30 mouse cellular contexts compared by ENCODE assay signal in the genomic region with DNA sequence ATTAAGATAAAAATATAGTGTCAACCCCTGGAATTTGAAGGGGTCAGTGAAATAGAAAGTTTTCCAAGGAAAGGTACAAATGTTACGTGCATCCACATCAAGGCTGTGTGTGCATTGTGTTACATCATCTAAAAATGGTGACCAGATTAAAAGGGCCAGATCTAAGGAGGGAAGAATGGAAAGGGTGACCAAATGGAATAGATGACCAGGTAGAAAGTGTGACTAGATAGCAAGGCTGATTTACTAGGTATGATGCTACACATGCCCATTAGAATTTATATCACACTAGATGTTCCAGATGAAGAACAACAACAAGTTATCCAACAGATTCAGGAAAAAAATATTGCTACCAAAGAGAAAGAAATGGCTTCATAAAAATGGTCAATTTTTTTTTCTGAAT.
"Had no signal": no experiment of that assay in that cellular context is flagged by ENCODE, and none has a peak within 500 bp of the region (broad histone marks: within the 10 kb centered on the region; RNA-seq: fewer than 3 reads in every experiment).

No protein-coding gene starts in this region.

- DNase-seq: left cerebral cortex, postnatal 4 days; liver; liver, embryonic 13.5 days; liver, postnatal 0 days; lung, adult 18-20 months; lung, adult 2 months; lung, embryonic 14.5 days; lung, postnatal 10 days; lung, postnatal 14 days; lung, postnatal 36 days; lung, postnatal 4 days; midbrain, embryonic 14.5 days had no signal

- H3K4me2 ChIP-seq: limb, embryonic 12.5 days; limb, embryonic 13.5 days; limb, embryonic 15.5 days; liver, embryonic 11.5 days; liver, embryonic 12.5 days; liver, embryonic 13.5 days; liver, embryonic 15.5 days; lung, embryonic 14.5 days; lung, embryonic 15.5 days; midbrain, embryonic 11.5 days; midbrain, embryonic 12.5 days; midbrain, embryonic 13.5 days; midbrain, embryonic 15.5 days; neural tube, embryonic 12.5 days had no signal

- H3K27me3 ChIP-seq: limb, embryonic 12.5 days; limb, embryonic 13.5 days; limb, embryonic 15.5 days; liver, embryonic 12.5 days; liver, embryonic 13.5 days; liver, embryonic 15.5 days; lung, embryonic 15.5 days; megakaryocyte, embryonic 14.5 days; midbrain, embryonic 12.5 days; midbrain, embryonic 13.5 days; midbrain, embryonic 15.5 days; neural tube, embryonic 12.5 days had no signal

- H3K4me1 ChIP-seq: limb, embryonic 10.5 days; limb, embryonic 12.5 days; limb, embryonic 13.5 days; limb, embryonic 15.5 days; liver, embryonic 12.5 days; liver, embryonic 13.5 days; liver, embryonic 15.5 days; megakaryocyte, embryonic 14.5 days; midbrain, embryonic 12.5 days; midbrain, embryonic 13.5 days had no signal

- H3K36me3 ChIP-seq: limb, embryonic 10.5 days; limb, embryonic 12.5 days; limb, embryonic 13.5 days; limb, embryonic 15.5 days; liver, embryonic 12.5 days; liver, embryonic 13.5 days; liver, embryonic 15.5 days; lung, embryonic 15.5 days; midbrain, embryonic 10.5 days; midbrain, embryonic 12.5 days; midbrain, embryonic 13.5 days; midbrain, embryonic 15.5 days; neural tube, embryonic 12.5 days had no signal

- H3K27ac ChIP-seq: limb, embryonic 10.5 days; limb, embryonic 12.5 days; limb, embryonic 13.5 days; limb, embryonic 15.5 days; liver, embryonic 12.5 days; liver, embryonic 13.5 days; liver, embryonic 14.5 days; liver, embryonic 15.5 days; lung, embryonic 15.5 days; macrophage; midbrain, embryonic 10.5 days; midbrain, embryonic 12.5 days; midbrain, embryonic 13.5 days; midbrain, embryonic 15.5 days; neural tube, embryonic 12.5 days had no signal

- H3K9ac ChIP-seq: limb, embryonic 12.5 days; limb, embryonic 13.5 days; limb, embryonic 15.5 days; liver, embryonic 12.5 days; liver, embryonic 13.5 days; liver, embryonic 14.5 days; liver, embryonic 15.5 days; liver, postnatal 0 days; lung, embryonic 14.5 days; lung, embryonic 15.5 days; midbrain, embryonic 12.5 days; midbrain, embryonic 13.5 days; midbrain, embryonic 15.5 days; neural tube, embryonic 12.5 days had no signal

- H3K4me3 ChIP-seq: limb, embryonic 10.5 days; limb, embryonic 12.5 days; limb, embryonic 13.5 days; limb, embryonic 15.5 days; liver, embryonic 12.5 days; liver, embryonic 13.5 days; liver, embryonic 15.5 days; lung, embryonic 15.5 days; megakaryocyte, embryonic 14.5 days; midbrain, embryonic 10.5 days; midbrain, embryonic 12.5 days; midbrain, embryonic 13.5 days; midbrain, embryonic 15.5 days; myocyte; neural tube, embryonic 12.5 days had no signal

- H3K9me3 ChIP-seq: limb, embryonic 10.5 days; limb, embryonic 12.5 days; limb, embryonic 15.5 days; liver, embryonic 12.5 days; liver, embryonic 13.5 days; liver, embryonic 15.5 days; lung, embryonic 15.5 days; megakaryocyte, embryonic 14.5 days; midbrain, embryonic 10.5 days; midbrain, embryonic 12.5 days; midbrain, embryonic 13.5 days; midbrain, embryonic 15.5 days; neural tube, embryonic 12.5 days had no signal
